Mouse (Mus musculus): Measurements from ENCODE around the gene Olfr1446. TPM values are rescaled to one million over a fixed set of nuclear protein-coding genes. Genes with fewer than 3 reads are reported as not detected.

Gene Olfr1446
- not detected for polyA plus RNA-seq (2017; shearing (Covaris generic))

GRCm38 (mm10) chr19:12893424-12893823 lies at the start of gene Olfr1446:
TSS of gene Olfr1446 (minus strand) at chr19:12893524.

DNA sequence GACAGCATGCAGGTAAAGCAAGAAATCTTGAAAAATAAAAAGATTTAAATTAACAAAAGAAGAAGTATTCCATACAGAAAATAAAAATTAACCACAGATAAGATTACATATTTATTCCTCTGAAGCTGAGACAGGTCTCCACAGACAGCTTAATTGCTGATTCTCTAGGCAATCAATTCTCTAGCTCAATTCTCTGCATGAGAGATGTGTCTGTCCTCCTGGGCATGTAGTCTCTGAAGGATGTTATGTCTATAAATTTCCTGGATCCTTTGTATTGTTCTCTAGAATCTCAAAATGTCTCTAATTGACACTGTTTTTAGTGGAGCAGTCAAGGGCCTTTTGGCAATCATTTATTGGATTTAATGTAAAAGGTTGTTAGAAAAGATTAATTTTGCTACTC lies 37.2 kb upstream of the Olfr1446 start, which contains the start of gene Olfr1449:
TSS of gene Olfr1449 (plus strand) at position 301 of the 400 bp plus-strand sequence.

GRCm38 (mm10) chr19:12924319-12924718 lies 31.0 kb upstream of the Olfr1446 start, which contains the start of gene Olfr1448:
TSS of gene Olfr1448 (minus strand) at chr19:12924419.

DNA sequence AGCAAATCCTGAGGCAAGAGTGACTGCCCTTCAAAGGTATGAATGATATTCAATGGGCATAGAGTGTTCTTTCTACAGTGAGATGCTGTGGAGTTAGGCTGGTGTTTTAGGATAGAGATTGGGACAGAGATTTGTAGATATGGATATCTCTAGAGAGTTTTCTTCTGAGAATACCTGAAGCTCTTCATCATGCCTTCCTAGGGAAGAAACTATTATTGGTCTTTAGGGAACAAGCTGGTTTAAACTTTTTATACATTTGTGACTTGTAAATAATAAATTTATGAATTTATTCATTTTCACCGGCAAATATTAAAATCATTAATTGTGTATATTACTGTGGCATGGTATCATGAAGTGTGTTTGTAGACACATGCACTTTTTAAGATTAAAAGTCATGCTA lies 10.3 kb upstream of the Olfr1446 start, which contains the start of gene Olfr1447:
TSS of gene Olfr1447 (minus strand) at position 101 of the 400 bp plus-strand sequence.

DNA sequence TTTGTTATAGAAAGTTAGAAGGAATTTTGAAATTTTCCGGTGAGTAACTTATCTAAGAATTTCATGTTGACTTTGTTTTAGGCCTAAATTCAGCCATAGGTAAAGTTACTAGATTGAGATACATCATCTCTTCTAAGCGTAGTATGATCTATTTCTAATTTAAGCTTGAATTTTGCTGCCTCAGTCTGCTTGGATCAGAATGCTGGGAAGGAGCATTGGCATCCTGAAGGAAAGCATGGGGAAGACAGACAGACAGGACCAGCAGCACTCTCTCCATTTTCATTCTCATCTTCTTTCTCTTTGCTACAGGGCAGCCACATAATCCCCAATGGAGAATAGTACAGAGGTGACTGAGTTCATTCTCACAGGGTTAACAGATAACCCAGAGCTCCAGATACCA lies 9.8 kb downstream of the Olfr1446 start, which contains the start of gene Olfr1445:
TSS of gene Olfr1445 (plus strand) at position 301 of the 400 bp plus-strand sequence.

DNA sequence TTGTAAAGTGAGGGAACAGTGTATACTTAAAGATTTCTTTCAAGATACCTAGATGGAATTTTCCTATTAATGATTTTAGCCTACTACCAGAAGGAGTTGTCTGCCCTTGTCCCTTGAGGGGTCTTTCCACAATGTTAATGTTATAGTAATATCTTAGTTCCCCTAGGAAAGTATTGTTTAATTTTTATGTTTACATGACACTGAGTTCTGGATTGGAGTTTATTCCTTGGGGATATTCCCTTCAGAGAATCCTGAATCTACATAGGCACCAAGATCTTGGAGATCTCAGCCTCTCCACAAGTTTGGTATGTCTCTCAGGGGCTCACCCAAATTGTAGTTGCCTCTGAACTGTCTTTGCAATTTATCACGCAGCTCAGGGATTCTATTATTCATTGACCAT lies 36.3 kb downstream of the Olfr1446 start, which contains the start of gene Olfr1444:
TSS of gene Olfr1444 (plus strand) at position 301 of the 400 bp plus-strand sequence.

DNA sequence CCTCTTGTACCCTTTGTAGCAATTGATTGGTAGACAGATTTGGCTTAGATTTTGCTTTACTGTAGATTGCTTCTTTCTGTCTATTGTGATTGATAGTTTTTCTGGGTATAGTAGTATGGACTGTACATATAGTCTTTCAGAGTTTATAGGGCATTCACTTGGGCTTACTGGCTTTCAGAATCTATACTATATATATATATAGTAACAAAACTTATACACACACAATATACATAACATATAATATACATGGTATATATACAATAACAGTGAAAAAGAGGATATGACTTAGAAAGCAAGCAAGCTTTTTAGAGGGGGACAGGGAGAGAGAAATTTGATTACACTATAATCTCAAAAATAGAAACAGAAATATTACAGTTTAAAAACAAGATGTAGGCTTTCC lies 46.9 kb downstream of the Olfr1446 start, which contains the start of gene Gm5244:
TSS of gene Gm5244 (plus strand) at position 301 of the 400 bp plus-strand sequence.

Other genes starting within 250 kb of the Olfr1446 start
- gene Olfr1442, start 223.1 kb downstream of the Olfr1446 start, polyA plus RNA-seq (2017; shearing (Covaris generic)): not detected
- not detected for gene Olfr1443, start 215.4 kb downstream of the Olfr1446 start, polyA plus RNA-seq (2017; shearing (Covaris generic))
- gene Keg1, start 197.7 kb downstream of the Olfr1446 start, polyA plus RNA-seq (2017; shearing (Covaris generic)): not detected
- gene Cntf, start 127.9 kb downstream of the Olfr1446 start, polyA plus RNA-seq (2017; shearing (Covaris generic)): not detected
- 21.1 TPM for gene Zfp91, start 97.4 kb downstream of the Olfr1446 start, polyA plus RNA-seq (2017; shearing (Covaris generic))
- gene Lpxn, start 97.3 kb downstream of the Olfr1446 start, polyA plus RNA-seq (2017; shearing (Covaris generic)): 348 TPM
- not detected for gene Gm5244, start 46.8 kb downstream of the Olfr1446 start, polyA plus RNA-seq (2017; shearing (Covaris generic))
- gene Olfr1444, start 36.2 kb downstream of the Olfr1446 start, polyA plus RNA-seq (2017; shearing (Covaris generic)): not detected
- not detected for gene Olfr1445, start 9.7 kb downstream of the Olfr1446 start, polyA plus RNA-seq (2017; shearing (Covaris generic))
- not detected for gene Olfr1447, start 10.2 kb upstream of the Olfr1446 start, polyA plus RNA-seq (2017; shearing (Covaris generic))
- gene Olfr1448, start 30.9 kb upstream of the Olfr1446 start, polyA plus RNA-seq (2017; shearing (Covaris generic)): not detected
- not detected for gene Olfr1449, start 37.3 kb upstream of the Olfr1446 start, polyA plus RNA-seq (2017; shearing (Covaris generic))
- not detected for gene Olfr1450, start 56.7 kb upstream of the Olfr1446 start, polyA plus RNA-seq (2017; shearing (Covaris generic))
- not detected for gene Olfr1451, start 101.5 kb upstream of the Olfr1446 start, polyA plus RNA-seq (2017; shearing (Covaris generic))
- gene Olfr1453, start 134.8 kb upstream of the Olfr1446 start, polyA plus RNA-seq (2017; shearing (Covaris generic)): not detected
- not detected for gene Olfr1454, start 167.1 kb upstream of the Olfr1446 start, polyA plus RNA-seq (2017; shearing (Covaris generic))
- 0.15 TPM for gene Olfr1457, start 204.4 kb upstream of the Olfr1446 start, polyA plus RNA-seq (2017; shearing (Covaris generic))
- gene Olfr1458, start 213.3 kb upstream of the Olfr1446 start, polyA plus RNA-seq (2017; shearing (Covaris generic)): not detected